Mouse (Mus musculus) limb, embryonic 11.5 days (tissue): ENCODE measurements around the gene Ptprc. TPM values are rescaled to one million over a fixed set of nuclear protein-coding genes. Genes with fewer than 3 reads are reported as not detected.

ENCODE experiments used
- ATAC-seq: fragments of 200-750 bp; cut with Nextera tagmentation; 2 replicates; pipeline ENCODE4 v1.8.0; 2017; ENCODE audit warnings: low read depth; ENCODE audit not compliant: insufficient number of reproducible peaks, low FRiP score, low TSS enrichment
- DNase-seq: peaks from one replicate; pipeline ENCODE4 v3.0.0-alpha.2; 2015; ENCODE audit warnings: low spot score
- H3K27ac ChIP-seq: fragments of 300-500 bp; sonication (generic); replicated peaks from 2 replicates; pipeline ENCODE4 v1.5.1; 2014; ENCODE audit warnings: low read depth, mild to moderate bottlenecking, low read length
- H3K27me3 ChIP-seq: fragments of 300-500 bp; sonication (generic); 2 replicates; pipeline ENCODE4 v1.6.1; 2014; ENCODE audit warnings: mild to moderate bottlenecking, low read length, mixed read lengths; ENCODE audit not compliant: control insufficient read depth, insufficient read depth
- H3K36me3 ChIP-seq: fragments of 300-500 bp; sonication (generic); 2 replicates; pipeline ENCODE4 v1.6.1; 2014; ENCODE audit warnings: mild to moderate bottlenecking, low read length, moderate library complexity, mixed read lengths; ENCODE audit not compliant: control insufficient read depth, insufficient read depth
- H3K4me1 ChIP-seq: fragments of 300-500 bp; sonication (generic); 2 replicates; pipeline ENCODE4 v1.6.1; 2014; ENCODE audit warnings: low read length, mixed read lengths; ENCODE audit not compliant: control insufficient read depth, insufficient read depth
- H3K4me2 ChIP-seq: fragments of 300-500 bp; sonication (generic); 2 replicates; pipeline ENCODE4 v1.6.1; 2014; ENCODE audit warnings: low read depth, mild to moderate bottlenecking, moderate library complexity; ENCODE audit not compliant: severe bottlenecking
- H3K4me3 ChIP-seq: fragments of 300-500 bp; sonication (generic); 2 replicates; pipeline ENCODE4 v1.5.1; 2014; ENCODE audit warnings: low read depth, low read length
- H3K9ac ChIP-seq: fragments of 300-500 bp; sonication (generic); 2 replicates; pipeline ENCODE4 v1.6.1; 2014; ENCODE audit warnings: mild to moderate bottlenecking, low read length
- H3K9me3 ChIP-seq: fragments of 300-500 bp; sonication (generic); 2 replicates; pipeline ENCODE4 v1.6.1; 2016; ENCODE audit warnings: low read length; ENCODE audit not compliant: control insufficient read depth
- WGBS: fragments of 180-500 bp; shearing (Covaris S2); extraction: QIAGEN DNeasy Blood & Tissue Kit; methylation state at CpG from one replicate; pipeline ENCODE4 v1.1.7; 2014; 5-methylcytosine and 5-hydroxymethylcytosine counted together
- polyA plus RNA-seq: library from polyadenylated mRNA; unstranded; fragments of >200 nt; fragmentation: Nextera tagmentation; extraction: Ambion mirVana; gene quantifications from 2 replicates; pipeline ENCODE4 v1.2.1, GENCODE M21; 2014

The Ptprc gene
- polyA plus RNA-seq, 1 experiment from 2014 or later: 0.93 TPM

DNA sequence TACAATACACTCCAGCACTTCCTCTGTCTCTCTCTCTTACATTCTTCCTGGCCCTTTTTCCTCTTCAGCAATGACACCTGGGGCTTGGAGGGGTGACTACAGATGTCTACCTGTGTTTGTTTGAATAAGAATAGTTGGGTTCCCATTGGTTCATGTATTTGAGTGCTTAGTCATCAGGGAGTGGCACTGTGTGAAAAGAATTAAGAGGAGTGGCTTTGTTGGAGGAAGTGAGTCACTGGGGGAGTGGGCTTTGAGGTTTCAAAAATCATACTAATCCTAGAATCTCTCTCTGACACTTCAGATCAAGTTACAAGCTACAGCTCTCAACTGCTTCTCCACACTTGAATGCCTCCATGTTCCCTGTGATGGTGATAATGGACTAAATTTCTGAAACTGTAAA, 4.6 kb upstream of the Ptprc start:
- no peak for DNase-seq
- Histone ChIP-seq H3K4me3 (no peak overlapping the region), H3K27me3 (no peaks in the 10 kb centered on the region), H3K9ac (no peak overlapping the region), H3K4me1 (no peaks in the 10 kb centered on the region), H3K4me2 (no peak overlapping the region), H3K9me3 (no peaks in the 10 kb centered on the region), H3K27ac (no peak overlapping the region), H3K36me3 (no peaks in the 10 kb centered on the region)
- ATAC-seq: no peak

DNA sequence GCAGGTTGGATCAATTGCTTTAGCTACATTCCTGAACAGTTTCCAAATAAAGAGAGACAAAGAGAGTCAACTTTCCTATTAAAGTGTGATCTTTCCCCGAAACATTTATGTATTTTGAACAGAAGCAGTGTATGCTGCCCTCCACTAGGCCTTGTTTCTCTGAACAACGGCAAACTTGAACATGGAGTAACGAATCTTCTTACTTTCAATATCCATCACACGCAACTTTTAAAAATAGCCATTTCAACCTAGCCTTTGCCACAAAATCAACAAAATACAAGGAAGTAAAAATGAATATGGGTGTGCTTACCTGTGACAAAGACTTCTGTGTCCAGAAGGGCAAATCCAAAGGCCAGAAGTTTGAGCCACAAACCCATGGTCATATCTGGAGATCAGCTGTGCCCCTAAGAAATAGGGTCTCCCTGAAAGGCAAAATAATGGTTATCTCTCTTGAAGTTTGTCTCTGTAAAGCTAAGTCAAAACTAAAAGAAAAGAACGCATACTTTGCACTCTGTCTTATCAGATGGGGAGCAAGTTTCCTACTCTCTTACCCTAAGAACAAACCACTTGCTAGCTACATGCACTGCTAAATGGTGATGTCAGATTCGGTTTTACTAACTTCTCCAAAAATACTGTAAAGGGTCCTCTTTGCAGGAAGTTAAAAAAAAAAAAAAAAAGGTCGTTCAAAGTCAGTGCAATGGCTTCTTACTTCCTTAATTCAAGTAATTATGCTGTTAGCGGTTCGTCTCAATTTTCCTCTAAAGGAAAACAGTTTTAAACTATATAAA, 609 bp downstream of the Ptprc start:
- Histone ChIP-seq H3K36me3 (no peaks in the 10 kb centered on the region), H3K27ac (no peak overlapping the region), H3K4me3 (no peak overlapping the region), H3K4me1 (no peaks in the 10 kb centered on the region), H3K27me3 (no peaks in the 10 kb centered on the region), H3K9me3 (no peaks in the 10 kb centered on the region), H3K9ac (no peak overlapping the region), H3K4me2 (no peak overlapping the region)
- ATAC-seq: no peak
- DNase-seq: no peak
- WGBS: 85% methylated on average over 9 of the region's 9 CpGs

DNA sequence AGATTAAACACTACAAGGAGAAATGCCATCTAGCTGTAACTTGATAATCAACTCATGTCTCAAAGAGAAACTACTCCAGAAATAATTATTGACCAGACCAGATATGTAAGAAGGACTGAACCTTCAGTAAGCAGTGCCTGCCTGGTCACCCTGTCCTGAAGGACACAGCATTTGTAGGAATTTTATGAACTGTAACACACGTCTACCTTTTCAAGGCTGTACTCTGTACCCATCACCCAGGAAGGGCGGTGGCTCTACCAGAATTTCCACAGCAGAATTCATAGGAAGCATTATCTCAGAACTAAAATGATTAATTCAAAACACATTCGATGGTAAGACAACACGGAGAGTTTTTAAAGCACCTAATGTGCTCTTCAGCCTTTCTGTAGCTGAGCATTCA, 1.4 kb downstream of the Ptprc start:
- 88% methylated on average over 4 of the region's 4 CpGs for WGBS
- Histone ChIP-seq H3K4me3 (no peak overlapping the region), H3K27me3 (no peaks in the 10 kb centered on the region), H3K4me2 (no peak overlapping the region), H3K27ac (no peak overlapping the region), H3K4me1 (no peaks in the 10 kb centered on the region), H3K9me3 (no peaks in the 10 kb centered on the region), H3K9ac (no peak overlapping the region), H3K36me3 (no peaks in the 10 kb centered on the region)
- DNase-seq (no peak), ATAC-seq (no peak)

DNA sequence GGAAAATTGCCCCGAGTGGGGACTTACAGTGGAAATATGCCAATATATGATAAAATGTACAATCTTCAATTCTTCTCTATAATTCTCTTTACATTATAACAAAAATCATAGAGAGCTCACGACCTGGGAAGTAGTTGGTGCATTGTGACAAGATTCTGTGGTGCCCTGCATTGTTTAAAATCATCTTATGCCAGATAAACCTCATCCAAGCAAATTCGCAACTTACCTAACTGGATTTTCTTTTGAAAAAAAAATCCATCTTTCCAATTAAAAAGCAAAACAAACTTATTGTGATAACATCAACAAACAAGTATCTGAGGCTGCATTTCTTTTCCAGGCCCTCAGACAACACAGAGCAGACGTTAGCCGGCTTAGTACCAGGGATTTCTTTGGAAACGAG, 1.8 kb downstream of the Ptprc start:
- DNase-seq (no peak), ATAC-seq (no peak)
- Histone ChIP-seq H3K9ac (no peak overlapping the region), H3K27me3 (no peaks in the 10 kb centered on the region), H3K27ac (no peak overlapping the region), H3K4me1 (no peaks in the 10 kb centered on the region), H3K36me3 (no peaks in the 10 kb centered on the region), H3K9me3 (no peaks in the 10 kb centered on the region), H3K4me2 (no peak overlapping the region), H3K4me3 (no peak overlapping the region)
- 88% methylated on average over 6 of the region's 6 CpGs for WGBS

DNA sequence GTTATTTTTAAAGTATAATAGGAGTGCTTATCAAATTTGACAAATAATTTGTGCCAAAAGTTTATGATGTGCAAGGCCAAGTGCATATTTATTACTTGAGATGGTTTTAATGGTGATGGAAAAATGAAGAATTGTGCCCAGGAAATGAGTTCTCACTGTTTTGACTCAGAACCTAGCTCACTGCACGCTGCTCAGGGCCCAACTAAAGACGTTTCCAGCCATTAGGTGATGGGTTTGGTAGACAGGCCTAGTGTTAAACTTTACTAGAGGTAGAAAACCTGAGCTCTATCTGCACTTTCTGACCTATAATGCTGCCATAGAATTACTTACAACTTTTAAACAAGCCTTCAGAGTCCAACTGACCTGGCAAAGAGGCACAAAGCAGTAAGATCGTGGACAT, 3.0 kb downstream of the Ptprc start:
- Histone ChIP-seq H3K4me2 (no peak overlapping the region), H3K36me3 (no peaks in the 10 kb centered on the region), H3K27me3 (no peaks in the 10 kb centered on the region), H3K9ac (no peak overlapping the region), H3K9me3 (no peaks in the 10 kb centered on the region), H3K27ac (no peak overlapping the region), H3K4me3 (no peak overlapping the region), H3K4me1 (no peaks in the 10 kb centered on the region)
- DNase-seq (no peak), ATAC-seq (no peak)
- WGBS: 69% methylated on average over 3 of the region's 3 CpGs

DNA sequence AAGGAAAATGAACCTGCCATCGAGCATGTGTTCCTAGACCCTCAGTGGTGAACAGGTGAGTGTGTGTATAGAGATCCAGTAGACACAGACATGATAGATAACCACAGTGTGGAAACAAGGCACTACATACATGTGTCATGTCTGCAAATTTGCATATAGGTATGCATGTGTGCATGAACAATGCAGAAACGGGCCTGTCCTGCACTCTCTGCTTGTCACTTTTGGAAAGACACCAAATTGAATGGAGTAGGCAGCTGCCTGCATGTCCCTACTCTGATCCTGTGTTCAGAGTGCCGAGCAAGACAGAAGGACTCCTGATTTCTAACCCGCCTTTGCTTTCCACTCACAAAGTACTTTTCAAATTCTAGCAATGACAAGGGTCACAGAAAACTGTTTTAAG, 3.4 kb downstream of the Ptprc start:
- WGBS: 92% methylated on average over 4 of the region's 4 CpGs
- ATAC-seq: no peak
- H3K4me1 ChIP-seq: no peaks in the 10 kb centered on the region

DNA sequence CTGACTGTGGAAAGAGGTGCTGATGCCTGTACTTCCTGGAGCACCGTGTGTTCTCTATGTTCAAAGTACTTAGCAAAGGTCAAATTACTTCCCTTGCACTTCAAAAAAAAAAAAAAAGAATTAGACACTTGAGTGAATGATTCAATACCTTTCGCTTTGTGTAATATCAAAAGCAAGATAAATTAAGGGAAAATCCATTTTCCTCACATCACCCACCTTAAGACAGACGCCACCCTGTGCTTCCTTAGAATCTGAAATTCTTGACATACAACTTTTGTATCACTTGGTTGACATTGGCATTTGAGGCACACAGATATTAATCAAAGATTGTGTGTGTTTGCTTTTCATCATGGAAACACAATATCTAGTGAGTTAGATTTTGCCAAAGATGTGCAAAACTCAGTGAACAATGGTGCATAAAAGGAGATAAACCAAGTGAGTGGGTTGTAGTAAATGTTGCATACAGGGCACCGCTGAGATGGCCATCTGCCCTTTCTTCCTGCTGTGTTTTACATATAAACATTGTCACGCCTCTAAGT, 9.2 kb downstream of the Ptprc start:
- no peak for ATAC-seq

More for the DNA sequence above, 3.4 kb downstream of the Ptprc start:
- no peaks in the 10 kb centered on the region for H3K9me3 ChIP-seq
- no peak overlapping the region for H3K9ac ChIP-seq
- H3K27me3 ChIP-seq: no peaks in the 10 kb centered on the region
- DNase-seq: no peak
- H3K27ac ChIP-seq: no peak overlapping the region
- no peak overlapping the region for H3K4me3 ChIP-seq
- H3K36me3 ChIP-seq: no peaks in the 10 kb centered on the region
- H3K4me2 ChIP-seq: no peak overlapping the region

DNA sequence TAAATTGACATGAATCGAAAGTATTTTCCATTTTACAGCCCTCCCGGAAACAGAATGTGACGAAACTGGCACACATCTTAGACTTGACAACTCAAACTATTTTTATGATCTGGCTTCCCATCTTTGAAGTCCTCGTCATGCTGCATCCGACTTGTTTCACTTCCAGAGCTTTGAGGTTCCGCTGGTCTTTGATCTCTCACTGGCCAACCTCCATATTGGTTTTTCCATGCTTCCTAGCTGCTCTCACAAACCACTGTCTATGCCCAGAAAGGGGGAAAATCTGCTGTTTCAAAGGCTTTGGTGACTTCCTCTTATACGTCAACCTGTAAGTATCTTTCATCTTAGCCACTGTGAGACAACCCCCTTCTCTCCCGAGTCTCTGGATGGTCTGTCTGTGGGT, 12.9 kb downstream of the Ptprc start:
- no peak for ATAC-seq
- Histone ChIP-seq H3K9ac (no peak overlapping the region), H3K27ac (no peak overlapping the region), H3K9me3 (no peaks in the 10 kb centered on the region), H3K4me2 (no peak overlapping the region), H3K4me3 (no peak overlapping the region), H3K36me3 (no peaks in the 10 kb centered on the region), H3K4me1 (no peaks in the 10 kb centered on the region), H3K27me3 (no peaks in the 10 kb centered on the region)
- 86% methylated on average over 8 of the region's 8 CpGs for WGBS
- no peak for DNase-seq

More for the DNA sequence above, 9.2 kb downstream of the Ptprc start:
- no peak overlapping the region for H3K9ac ChIP-seq
- no peak overlapping the region for H3K4me3 ChIP-seq
- no peak overlapping the region for H3K27ac ChIP-seq
- no peak overlapping the region for H3K4me2 ChIP-seq
- no peak for DNase-seq
- H3K36me3 ChIP-seq: no peaks in the 10 kb centered on the region
- no peaks in the 10 kb centered on the region for H3K9me3 ChIP-seq
- no peaks in the 10 kb centered on the region for H3K4me1 ChIP-seq
- 77% methylated on average over 5 of the region's 5 CpGs for WGBS
- H3K27me3 ChIP-seq: no peaks in the 10 kb centered on the region

DNA sequence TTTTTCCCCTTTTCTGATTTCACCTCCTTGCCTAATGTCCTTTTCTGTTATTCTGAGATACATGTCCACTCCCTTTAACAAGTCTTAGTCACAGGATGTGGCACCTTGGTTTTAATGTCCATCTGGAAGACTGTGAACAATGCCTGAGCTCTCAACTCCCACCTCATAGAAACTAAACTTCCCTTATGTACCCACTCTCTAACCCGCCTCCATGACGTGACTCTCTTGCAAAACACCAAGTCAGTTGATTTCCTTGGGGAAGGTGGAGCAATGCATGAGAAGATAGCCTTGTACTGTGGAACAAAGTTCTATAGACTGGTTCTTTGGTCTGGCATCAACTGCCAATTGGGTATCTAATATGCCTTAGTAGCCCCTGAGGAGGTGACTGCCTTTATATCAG, 16.6 kb downstream of the Ptprc start:
- H3K9me3 ChIP-seq: no peaks in the 10 kb centered on the region
- no peak overlapping the region for H3K27ac ChIP-seq
- no peaks in the 10 kb centered on the region for H3K36me3 ChIP-seq
- 83% methylated on average over 2 of the region's 2 CpGs for WGBS
- no peak overlapping the region for H3K4me3 ChIP-seq
- H3K9ac ChIP-seq: no peak overlapping the region
- DNase-seq (no peak), ATAC-seq (no peak)
- no peak overlapping the region for H3K4me2 ChIP-seq
- no peaks in the 10 kb centered on the region for H3K4me1 ChIP-seq
- no peaks in the 10 kb centered on the region for H3K27me3 ChIP-seq
